Mouse (Mus musculus) G1E (cell line): ENCODE data around the gene Hbq1b.

Source experiments
- CTCF ChIP-seq: IDR thresholded peaks from 2 replicates; pipeline ENCODE4 v1.5.1; 2012; ENCODE audit warnings: low read depth, low read length, inconsistent platforms, mixed read lengths
- GATA2 ChIP-seq: IDR thresholded peaks from 2 replicates; pipeline ENCODE4 v1.6.1; 2012; ENCODE audit warnings: low read depth, low read length, inconsistent platforms, borderline replicate concordance

DNA sequence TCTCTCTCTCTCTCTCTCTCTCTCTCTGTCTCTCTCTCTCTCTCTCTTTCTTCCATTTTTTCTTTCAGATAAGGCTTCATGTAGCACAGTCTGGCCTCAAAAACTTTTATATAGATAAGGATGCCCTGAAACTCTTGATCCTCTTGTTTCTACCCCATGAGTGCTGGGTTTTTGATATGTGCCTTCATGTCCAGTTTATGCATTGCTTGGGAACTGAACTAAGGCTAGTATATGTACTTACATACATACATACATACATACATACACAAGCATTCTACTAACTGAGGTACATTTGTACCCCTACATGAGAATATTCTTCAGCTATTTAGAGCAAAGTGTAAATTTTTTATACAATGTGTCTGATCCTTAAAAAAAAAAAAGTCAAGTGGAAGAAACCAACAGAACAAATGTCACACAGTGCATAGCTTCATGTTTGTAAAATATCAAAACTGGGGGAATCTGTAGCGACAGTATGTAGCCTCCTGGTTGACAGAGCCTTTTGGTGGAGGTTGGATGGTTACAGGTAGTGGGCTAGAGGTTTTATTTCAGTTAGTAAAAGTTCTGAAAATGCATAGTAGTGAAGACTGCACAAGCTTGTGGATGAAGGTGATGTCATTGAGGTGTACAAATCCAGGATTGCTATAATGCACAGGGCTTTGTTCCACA is 11.2 kb downstream of the Hbq1b start:
- TF ChIP-seq CTCF = no peak
- no peak for TF ChIP-seq GATA2
